Mouse (Mus musculus): ENCODE measurements at regions not wholly inside any gene's neighbourhood (a gene's known extent, or its start where the extent isn't known, plus 50 kb on each side); places are given as distances from the start of the nearest gene placed in this dataset.
"Not testable (repeated sequence)": the region's sequence is repeated elsewhere in the genome, so short reads cannot be mapped to it uniquely, and the experiment has no call there.

DNA sequence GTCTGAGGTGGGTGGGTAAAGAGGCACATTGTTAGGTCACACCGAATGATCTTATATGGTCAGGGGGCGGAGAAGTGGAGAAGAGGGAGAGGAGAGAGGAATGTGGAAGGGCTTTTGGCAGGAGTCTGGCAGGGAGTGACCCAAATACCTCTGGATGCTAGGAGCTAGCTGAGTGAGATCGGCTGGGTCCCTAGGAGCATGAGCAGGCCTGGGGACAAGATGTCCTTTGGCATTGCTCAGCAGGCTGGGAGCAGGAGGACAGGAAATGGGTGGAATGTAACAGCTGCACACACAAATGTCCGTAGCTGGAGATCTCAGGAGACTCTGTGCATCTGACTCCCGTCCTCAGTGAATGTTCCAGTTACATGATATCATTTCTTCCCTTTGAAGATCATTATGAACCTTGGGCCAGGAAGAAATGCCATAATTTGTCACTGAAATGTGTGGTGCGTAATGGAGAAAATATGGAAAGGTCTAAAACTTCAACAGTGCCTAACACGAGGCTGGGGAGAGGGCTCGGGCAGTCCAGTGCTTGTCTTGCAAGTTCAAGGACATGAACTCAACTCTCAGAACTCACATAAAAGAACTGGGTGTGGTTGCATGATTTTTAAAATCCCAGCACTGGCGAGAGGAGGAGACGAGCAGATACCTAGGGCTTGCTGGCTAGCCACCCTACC is 59.6 kb upstream of the Zfp366 start:
- ATAC-seq, result peak; percentile 95
- H3K9me3 ChIP-seq (ENCODE audit: low read length), result no peaks in the 10 kb centered on the region
- H3K4me2 ChIP-seq (replicated peaks; ENCODE audit: low read depth, low read length), result no peak overlapping the region
- H3K36me3 ChIP-seq (ENCODE audit: insufficient read depth, low read length), result no peaks in the 10 kb centered on the region
- peak overlapping the region; percentile 89 for H3K27ac ChIP-seq (ENCODE audit: low read length)
- TF ChIP-seq CTCF (IDR thresholded peaks at IDR 0.05), result no peak
- peak; percentile 98 for TF ChIP-seq EP300 (IDR thresholded peaks at IDR 0.05)
- H3K27me3 ChIP-seq (replicated peaks; ENCODE audit: insufficient read depth, low read length), result no peaks in the 10 kb centered on the region
- WGBS, result 26% methylated on average over 10 of the region's 10 CpGs
- H3K9ac ChIP-seq (replicated peaks; ENCODE audit: low read depth), result no peak overlapping the region
- peak; percentile 97 for DNase-seq (ENCODE audit: low spot score)
- H3K4me1 ChIP-seq (ENCODE audit: insufficient read depth, low read depth, low read length), result peaks cover 6% of the 10 kb centered on the region; the same call in 1 of the 2 replicates
- no peak overlapping the region for H3K4me3 ChIP-seq (ENCODE audit: low read depth, low read length)

GRCm38 (mm10) chr13:99124141-99124540 is 60.5 kb upstream of the Zfp366 start:
- no peaks in the 10 kb centered on the region for H3K9me3 ChIP-seq (ENCODE audit: low read length)
- no peak overlapping the region for H3K4me2 ChIP-seq (replicated peaks; ENCODE audit: low read depth, low read length)
- no peaks in the 10 kb centered on the region for H3K27me3 ChIP-seq (replicated peaks; ENCODE audit: insufficient read depth, low read length)
- H3K9ac ChIP-seq (replicated peaks; ENCODE audit: low read depth), result no peak overlapping the region
- H3K27ac ChIP-seq (ENCODE audit: low read length), result peak overlapping the region; percentile 89
- WGBS, result 26% methylated on average over 2 of the region's 2 CpGs
- H3K36me3 ChIP-seq (ENCODE audit: insufficient read depth, low read length), result no peaks in the 10 kb centered on the region
- H3K4me1 ChIP-seq (ENCODE audit: insufficient read depth, low read depth, low read length), result peaks cover 6% of the 10 kb centered on the region; the same call in 1 of the 2 replicates
- no peak for ATAC-seq
- TF ChIP-seq CTCF (IDR thresholded peaks at IDR 0.05) (no peak), EP300 (IDR thresholded peaks at IDR 0.05) (no peak)
- DNase-seq (ENCODE audit: low spot score), result no peak
- no peak overlapping the region for H3K4me3 ChIP-seq (ENCODE audit: low read depth, low read length)

DNA sequence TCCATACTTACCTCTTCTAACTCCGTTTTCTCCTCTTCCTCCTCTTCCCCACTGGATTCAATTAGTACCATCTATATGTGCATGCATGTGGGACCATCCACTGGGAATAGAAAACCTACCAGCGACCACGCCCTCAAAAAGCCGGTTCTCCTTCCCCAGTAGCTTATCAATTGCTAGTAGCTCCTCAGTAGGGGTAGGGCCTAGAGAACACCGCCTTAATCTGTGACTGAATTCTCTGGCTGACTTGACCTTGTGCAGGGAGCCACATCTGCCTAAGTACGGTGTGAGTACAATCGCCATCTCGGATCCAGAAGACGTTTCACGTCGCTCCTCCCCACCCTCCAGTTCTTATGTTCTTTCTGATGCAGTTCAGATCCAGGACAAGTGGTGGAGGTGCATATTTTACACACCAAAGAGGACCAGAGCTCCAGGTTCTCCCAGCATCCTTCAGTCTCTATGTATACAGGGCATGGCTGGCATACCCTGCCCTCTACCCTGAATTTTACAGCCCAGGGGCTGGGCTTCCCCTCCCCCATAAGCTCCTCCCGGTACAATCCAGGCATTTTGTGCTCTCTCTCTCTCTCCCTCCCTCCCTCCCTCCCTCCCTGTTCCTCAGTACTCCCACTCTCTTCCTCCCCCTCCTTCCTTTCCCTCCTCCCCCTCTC is 61.0 kb upstream of the Zfp366 start:
- peaks cover 6% of the 10 kb centered on the region; the same call in 1 of the 2 replicates for H3K4me1 ChIP-seq (ENCODE audit: insufficient read depth, low read depth, low read length)
- H3K4me3 ChIP-seq (ENCODE audit: low read depth, low read length), result no peak overlapping the region
- TF ChIP-seq CTCF (IDR thresholded peaks at IDR 0.05) (no peak), EP300 (IDR thresholded peaks at IDR 0.05) (peak; percentile 25; the same call in 1 of the 2 replicates)
- ATAC-seq, result peak; percentile 32
- WGBS, result 63% methylated on average over 12 of the region's 12 CpGs
- no peaks in the 10 kb centered on the region for H3K36me3 ChIP-seq (ENCODE audit: insufficient read depth, low read length)
- no peak overlapping the region for H3K9ac ChIP-seq (replicated peaks; ENCODE audit: low read depth)
- no peaks in the 10 kb centered on the region for H3K27me3 ChIP-seq (replicated peaks; ENCODE audit: insufficient read depth, low read length)
- no peaks in the 10 kb centered on the region for H3K9me3 ChIP-seq (ENCODE audit: low read length)
- DNase-seq (ENCODE audit: low spot score), result peak; percentile 42
- no peak overlapping the region for H3K4me2 ChIP-seq (replicated peaks; ENCODE audit: low read depth, low read length)
- H3K27ac ChIP-seq (ENCODE audit: low read length), result peak overlapping the region; percentile 89

DNA sequence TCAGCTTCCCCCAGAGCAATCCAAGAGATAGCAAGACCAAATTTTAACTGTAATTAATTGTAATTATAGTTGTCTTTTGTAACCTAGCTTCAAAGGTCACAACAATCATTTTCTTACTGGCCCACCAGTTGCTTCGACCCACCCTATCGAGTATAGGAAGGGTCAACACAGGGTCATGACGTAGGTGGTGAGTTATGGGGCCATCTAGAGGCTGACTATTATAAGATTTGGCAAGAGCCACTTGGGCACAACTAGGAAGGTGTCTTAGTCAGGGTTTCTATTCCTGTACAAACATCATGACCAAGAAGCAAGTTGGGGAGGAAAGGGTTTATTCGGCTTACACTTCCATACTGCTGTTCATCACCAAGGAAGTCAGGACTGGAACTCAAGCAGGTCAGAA is 62.1 kb upstream of the Zfp366 start:
- H3K4me3 ChIP-seq (ENCODE audit: low read depth, low read length); H3K4me1 ChIP-seq (ENCODE audit: insufficient read depth, low read depth, low read length); H3K9me3 ChIP-seq (ENCODE audit: low read length); H3K9ac ChIP-seq (replicated peaks; ENCODE audit: low read depth); H3K27ac ChIP-seq (ENCODE audit: low read length); H3K4me2 ChIP-seq (replicated peaks; ENCODE audit: low read depth, low read length); ATAC-seq; H3K36me3 ChIP-seq (ENCODE audit: insufficient read depth, low read length); DNase-seq (ENCODE audit: low spot score); H3K27me3 ChIP-seq (replicated peaks; ENCODE audit: insufficient read depth, low read length): not testable (repeated sequence)
- WGBS, result 79% methylated on average over 3 of the region's 4 CpGs

DNA sequence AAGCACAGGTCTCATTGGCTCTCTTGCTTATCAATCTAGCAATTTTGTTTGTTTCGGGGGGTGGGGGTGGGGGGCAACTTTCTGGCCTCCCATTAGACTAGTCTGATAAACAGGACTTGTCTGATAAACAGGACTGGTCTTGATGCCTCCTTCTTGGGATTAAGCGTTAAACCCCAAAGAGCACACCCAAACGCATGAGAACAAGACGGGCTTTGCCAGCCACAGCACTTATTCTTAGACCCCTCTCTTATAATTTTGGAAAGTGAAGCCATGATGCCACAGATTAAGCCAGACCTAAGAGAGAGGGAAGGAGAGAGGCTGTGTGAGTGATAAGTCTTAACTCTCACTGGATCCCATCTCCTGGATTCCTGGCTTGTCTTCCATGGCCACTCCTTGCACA is 63.5 kb upstream of the Zfp366 start:
- no peak overlapping the region for H3K9ac ChIP-seq (replicated peaks; ENCODE audit: low read depth)
- no peak for ATAC-seq
- 99% methylated on average over 4 of the region's 4 CpGs for WGBS
- TF ChIP-seq CTCF (IDR thresholded peaks at IDR 0.05) (no peak), EP300 (IDR thresholded peaks at IDR 0.05) (no peak)
- no peak overlapping the region for H3K4me2 ChIP-seq (replicated peaks; ENCODE audit: low read depth, low read length)
- H3K27me3 ChIP-seq (replicated peaks; ENCODE audit: insufficient read depth, low read length), result no peaks in the 10 kb centered on the region
- H3K4me3 ChIP-seq (ENCODE audit: low read depth, low read length), result no peak overlapping the region
- H3K27ac ChIP-seq (ENCODE audit: low read length), result no peak overlapping the region
- DNase-seq (ENCODE audit: low spot score), result no peak
- H3K4me1 ChIP-seq (ENCODE audit: insufficient read depth, low read depth, low read length), result peaks cover 6% of the 10 kb centered on the region; the same call in 1 of the 2 replicates
- H3K9me3 ChIP-seq (ENCODE audit: low read length), result no peaks in the 10 kb centered on the region
- no peaks in the 10 kb centered on the region for H3K36me3 ChIP-seq (ENCODE audit: insufficient read depth, low read length)

GRCm38 (mm10) chr13:99119941-99120340 is 64.7 kb upstream of the Zfp366 start:
- Histone ChIP-seq H3K4me3 (ENCODE audit: low read depth, low read length) (no peak overlapping the region), H3K4me2 (replicated peaks; ENCODE audit: low read depth, low read length) (no peak overlapping the region), H3K9ac (replicated peaks; ENCODE audit: low read depth) (no peak overlapping the region), H3K27me3 (replicated peaks; ENCODE audit: insufficient read depth, low read length) (no peaks in the 10 kb centered on the region), H3K36me3 (ENCODE audit: insufficient read depth, low read length) (no peaks in the 10 kb centered on the region), H3K27ac (ENCODE audit: low read length) (no peak overlapping the region), H3K4me1 (ENCODE audit: insufficient read depth, low read depth, low read length) (peaks cover 6% of the 10 kb centered on the region; the same call in 1 of the 2 replicates), H3K9me3 (ENCODE audit: low read length) (no peaks in the 10 kb centered on the region)
- no peak for ATAC-seq
- 85% methylated on average over 3 of the region's 3 CpGs for WGBS
- TF ChIP-seq EP300 (IDR thresholded peaks at IDR 0.05) (no peak), CTCF (IDR thresholded peaks at IDR 0.05) (no peak)
- no peak for DNase-seq (ENCODE audit: low spot score)

Data from lung, postnatal 0 days (tissue).